Mouse (Mus musculus): ENCODE measurements at regions not wholly inside any gene's neighbourhood (a gene's known extent, or its start where the extent isn't known, plus 50 kb on each side); places are given as distances from the start of the nearest gene placed in this dataset.

- TF ChIP-seq CTCF (IDR thresholded peaks at IDR 0.05; ENCODE audit: low read depth), result no peak
- no peak for TF ChIP-seq EP300 (IDR thresholded peaks at IDR 0.05; ENCODE audit: low read depth)
Observed at GRCm38 (mm10) chr10:17253040-17253439, 470.0 kb upstream of the Cited2 start.

Measured in liver, embryonic 14.5 days (tissue).